Mouse (Mus musculus): ENCODE measurements around the gene Vasp.

- no peak for TF ChIP-seq EP300 (IDR thresholded peaks at IDR 0.05; ENCODE audit: low read depth)
- no peak for TF ChIP-seq CTCF (IDR thresholded peaks at IDR 0.05; ENCODE audit: low read depth)
Measured at GRCm38 (mm10) chr7:19234652-19235051, 37.0 kb downstream of the Vasp start.

Measured in heart, postnatal 0 days (tissue).